Mouse (Mus musculus) spleen, adult 2 months (tissue): ENCODE data around the gene Eml1.

Experiments
- CTCF ChIP-seq: fragments of 200-500 bp; IDR thresholded peaks from 2 replicates; pipeline ENCODE4 v1.5.1; 2011; ENCODE audit warnings: mild to moderate bottlenecking, inconsistent platforms; ENCODE audit not compliant: insufficient read depth, insufficient read length, insufficient replicate concordance; ENCODE audit errors: extremely low read depth
- POLR2A ChIP-seq: fragments of 200-500 bp; IDR thresholded peaks from 2 replicates; pipeline ENCODE4 v1.6.1; 2011; ENCODE audit warnings: low read depth, low read length, inconsistent platforms

DNA sequence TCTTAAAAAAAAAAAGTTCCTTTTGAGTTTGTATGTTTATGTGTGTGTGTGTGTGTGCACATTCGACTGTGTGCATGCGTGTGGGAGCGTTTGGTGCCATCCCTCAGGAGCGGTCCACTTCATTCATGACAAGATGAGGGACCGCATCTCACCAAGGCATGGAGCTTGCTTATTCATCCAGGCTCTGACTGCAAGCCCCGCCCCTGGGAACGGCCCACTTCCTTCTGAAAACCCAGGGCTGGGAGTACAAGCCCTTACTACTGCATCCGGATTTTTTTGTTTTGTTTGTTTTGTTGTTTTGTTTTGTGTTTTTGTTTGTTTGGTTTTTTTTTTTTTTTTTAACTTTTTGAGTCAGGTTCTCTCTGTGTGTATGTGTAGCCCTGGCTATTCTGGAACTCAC lies 148.6 kb downstream of the Eml1 start:
- TF ChIP-seq CTCF: no peak
- no peak for TF ChIP-seq POLR2A
